Mouse (Mus musculus): Measurements from ENCODE around the gene Car2. TPM values are rescaled to one million over a fixed set of nuclear protein-coding genes. Genes with fewer than 3 reads are reported as not detected.
A peak's percentile ranks its signal among the peaks of the same experiment; 100 is the strongest.

Gene Car2
- total and polyA plus RNA-seq, 2 experiments, result 13.5 to 32.8 TPM

GRCm38 (mm10) chr3:14854446-14854845 lies 31.6 kb upstream of the Car2 start:
- Histone ChIP-seq H3K9ac (ENCODE audit: low read depth, low read length) (no peak overlapping the region), H3K4me3 (ENCODE audit: insufficient read depth, low read depth, low read length) (no peak overlapping the region), H3K27ac (replicated peaks; ENCODE audit: insufficient read depth, low read depth, low read length) (no peak overlapping the region; the same call in 1 of the 2 replicates), H3K79me2 (ENCODE audit: control insufficient read depth, insufficient read depth, low read length) (no peaks in the 10 kb centered on the region), H3K27me3 (ENCODE audit: control insufficient read depth, insufficient read depth, low read length) (no peaks in the 10 kb centered on the region), H3K36me3 (ENCODE audit: control insufficient read depth, insufficient read depth, low read length) (peaks cover 4% of the 10 kb centered on the region), H3K4me1 (ENCODE audit: control insufficient read depth, insufficient read depth, low read length) (peaks cover 2% of the 10 kb centered on the region)
- DNase-seq (ENCODE audit: extremely low read depth, low read depth, low spot score), result peak; percentile 40
- WGBS, result 23% methylated on average over 1 of the region's 1 CpGs
- no peak for TF ChIP-seq CTCF (IDR thresholded peaks at IDR 0.05; ENCODE audit: low read depth, low read length)

GRCm38 (mm10) chr3:14857874-14858273 lies 28.2 kb upstream of the Car2 start:
- Histone ChIP-seq H3K79me2 (ENCODE audit: control insufficient read depth, insufficient read depth, low read length) (no peaks in the 10 kb centered on the region), H3K9ac (ENCODE audit: low read depth, low read length) (no peak overlapping the region), H3K4me3 (ENCODE audit: insufficient read depth, low read depth, low read length) (no peak overlapping the region), H3K27ac (replicated peaks; ENCODE audit: insufficient read depth, low read depth, low read length) (no peak overlapping the region), H3K27me3 (ENCODE audit: control insufficient read depth, insufficient read depth, low read length) (no peaks in the 10 kb centered on the region), H3K4me1 (ENCODE audit: control insufficient read depth, insufficient read depth, low read length) (peaks cover 6% of the 10 kb centered on the region), H3K36me3 (ENCODE audit: control insufficient read depth, insufficient read depth, low read length) (0 out of 2 replicates have a peak, but pooled peaks cover 2% of the 10 kb centered on the region)
- no peak for TF ChIP-seq CTCF (IDR thresholded peaks at IDR 0.05; ENCODE audit: low read depth, low read length)
- no peak for TF ChIP-seq POLR2A (IDR thresholded peaks at IDR 0.05; ENCODE audit: extremely low read depth, insufficient read depth, low read length)
- DNase-seq (ENCODE audit: extremely low read depth, low read depth, low spot score), result peak; percentile 34
- WGBS, result 70% methylated on average over 3 of the region's 3 CpGs

DNA sequence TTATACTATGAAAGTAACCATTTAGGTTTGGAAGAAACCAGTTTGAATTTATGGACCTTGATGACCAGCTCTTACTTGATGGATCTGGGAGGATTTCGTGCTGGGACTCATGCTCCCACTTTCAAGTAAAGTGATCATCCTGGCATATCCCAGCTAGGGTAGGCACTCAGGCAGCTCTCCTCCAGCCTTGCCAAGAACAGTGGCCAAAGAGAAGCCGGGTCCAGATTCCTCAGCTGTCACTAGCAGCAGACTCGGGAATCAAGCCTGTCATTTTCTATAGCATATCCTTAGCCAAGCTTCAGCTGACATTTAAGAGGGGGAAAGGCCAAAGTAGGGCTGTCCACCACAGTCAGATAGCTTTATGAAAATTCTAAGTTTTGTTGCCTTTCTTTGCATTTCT lies 25.8 kb upstream of the Car2 start:
- no peaks in the 10 kb centered on the region for H3K27me3 ChIP-seq (ENCODE audit: control insufficient read depth, insufficient read depth, low read length)
- 12% methylated on average over 3 of the region's 3 CpGs for WGBS
- no peak overlapping the region for H3K4me3 ChIP-seq (ENCODE audit: insufficient read depth, low read depth, low read length)
- TF ChIP-seq CTCF (IDR thresholded peaks at IDR 0.05; ENCODE audit: low read depth, low read length) (no peak), POLR2A (IDR thresholded peaks at IDR 0.05; ENCODE audit: extremely low read depth, insufficient read depth, low read length) (no peak)
- H3K36me3 ChIP-seq (ENCODE audit: control insufficient read depth, insufficient read depth, low read length), result 0 out of 2 replicates have a peak, but pooled peaks cover 2% of the 10 kb centered on the region
- peak; percentile 77 for DNase-seq (ENCODE audit: extremely low read depth, low read depth, low spot score)
- no peaks in the 10 kb centered on the region for H3K79me2 ChIP-seq (ENCODE audit: control insufficient read depth, insufficient read depth, low read length)
- no peak overlapping the region for H3K9ac ChIP-seq (ENCODE audit: low read depth, low read length)
- peaks cover 7% of the 10 kb centered on the region for H3K4me1 ChIP-seq (ENCODE audit: control insufficient read depth, insufficient read depth, low read length)
- 0 out of 2 replicates have a peak overlapping the region, but pooled peaks have one; percentile 1 for H3K27ac ChIP-seq (replicated peaks; ENCODE audit: insufficient read depth, low read depth, low read length)

DNA sequence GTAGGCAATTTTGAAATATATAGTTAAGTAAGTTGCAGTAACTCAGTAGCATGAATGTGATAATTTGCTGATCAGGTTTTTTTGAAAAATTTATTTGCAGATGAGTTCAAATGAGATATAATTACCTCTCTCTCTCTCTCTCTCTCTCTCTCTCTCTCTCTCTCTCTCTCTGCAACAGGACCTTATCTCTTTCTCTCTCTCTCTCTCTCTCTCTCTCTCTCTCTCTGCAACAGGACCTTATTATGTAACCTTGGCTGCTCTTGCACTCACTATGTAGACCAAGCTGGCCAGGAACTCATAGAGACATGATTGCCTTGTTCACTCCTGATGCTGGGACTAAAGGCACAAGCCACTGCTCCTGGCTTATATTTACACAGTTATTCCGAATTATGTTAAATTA lies 24.9 kb upstream of the Car2 start:
- Histone ChIP-seq H3K9ac (ENCODE audit: low read depth, low read length) (no peak overlapping the region), H3K27ac (replicated peaks; ENCODE audit: insufficient read depth, low read depth, low read length) (no peak overlapping the region), H3K36me3 (ENCODE audit: control insufficient read depth, insufficient read depth, low read length) (peaks cover 5% of the 10 kb centered on the region; the same call in 1 of the 2 replicates), H3K4me3 (ENCODE audit: insufficient read depth, low read depth, low read length) (peak overlapping the region; percentile 16; the same call in 1 of the 2 replicates), H3K79me2 (ENCODE audit: control insufficient read depth, insufficient read depth, low read length) (no peaks in the 10 kb centered on the region), H3K4me1 (ENCODE audit: control insufficient read depth, insufficient read depth, low read length) (peaks cover 10% of the 10 kb centered on the region), H3K27me3 (ENCODE audit: control insufficient read depth, insufficient read depth, low read length) (no peaks in the 10 kb centered on the region)
- TF ChIP-seq POLR2A (IDR thresholded peaks at IDR 0.05; ENCODE audit: extremely low read depth, insufficient read depth, low read length), result no peak
- no peak for TF ChIP-seq CTCF (IDR thresholded peaks at IDR 0.05; ENCODE audit: low read depth, low read length)
- peak; percentile 89 for DNase-seq (ENCODE audit: extremely low read depth, low read depth, low spot score)
- 18% methylated on average over 1 of the region's 1 CpGs for WGBS

DNA sequence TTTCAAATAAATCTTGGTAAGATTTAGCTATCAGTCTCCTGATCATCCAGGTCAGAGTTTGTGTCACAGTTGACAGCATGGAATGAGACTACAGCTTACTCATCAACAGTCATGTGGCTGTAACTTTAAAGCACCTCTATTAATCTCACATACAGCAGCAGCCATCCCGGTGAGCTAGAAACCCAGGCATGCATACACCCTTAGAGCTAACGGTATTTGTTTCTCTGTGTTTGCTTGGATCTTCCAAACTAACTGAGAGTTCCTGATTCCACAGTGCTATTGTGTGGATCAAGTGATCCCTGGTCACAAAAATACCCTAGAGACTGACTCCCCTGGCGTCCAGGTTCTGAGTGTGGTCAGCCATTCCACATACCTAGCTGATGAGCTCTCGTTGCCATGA lies 24.3 kb upstream of the Car2 start:
- TF ChIP-seq POLR2A (IDR thresholded peaks at IDR 0.05; ENCODE audit: extremely low read depth, insufficient read depth, low read length) (no peak), CTCF (IDR thresholded peaks at IDR 0.05; ENCODE audit: low read depth, low read length) (no peak)
- Histone ChIP-seq H3K27me3 (ENCODE audit: control insufficient read depth, insufficient read depth, low read length) (no peaks in the 10 kb centered on the region), H3K9ac (ENCODE audit: low read depth, low read length) (peak overlapping the region; percentile 79), H3K36me3 (ENCODE audit: control insufficient read depth, insufficient read depth, low read length) (peaks cover 9% of the 10 kb centered on the region), H3K79me2 (ENCODE audit: control insufficient read depth, insufficient read depth, low read length) (no peaks in the 10 kb centered on the region), H3K4me1 (ENCODE audit: control insufficient read depth, insufficient read depth, low read length) (peaks cover 14% of the 10 kb centered on the region), H3K27ac (replicated peaks; ENCODE audit: insufficient read depth, low read depth, low read length) (peak overlapping the region; percentile 96), H3K4me3 (ENCODE audit: insufficient read depth, low read depth, low read length) (peak overlapping the region; percentile 55)
- peak; percentile 74 for DNase-seq (ENCODE audit: extremely low read depth, low read depth, low spot score)
- WGBS, result 21% methylated on average over 4 of the region's 4 CpGs

- DNase-seq (ENCODE audit: extremely low read depth, low read depth, low spot score), result peak; percentile 83
- Histone ChIP-seq H3K79me2 (ENCODE audit: control insufficient read depth, insufficient read depth, low read length) (no peaks in the 10 kb centered on the region), H3K9ac (ENCODE audit: low read depth, low read length) (peak overlapping the region; percentile 77), H3K4me1 (ENCODE audit: control insufficient read depth, insufficient read depth, low read length) (peaks cover 15% of the 10 kb centered on the region), H3K27ac (replicated peaks; ENCODE audit: insufficient read depth, low read depth, low read length) (peak overlapping the region; percentile 74), H3K4me3 (ENCODE audit: insufficient read depth, low read depth, low read length) (peak overlapping the region; percentile 55), H3K27me3 (ENCODE audit: control insufficient read depth, insufficient read depth, low read length) (no peaks in the 10 kb centered on the region), H3K36me3 (ENCODE audit: control insufficient read depth, insufficient read depth, low read length) (peaks cover 15% of the 10 kb centered on the region)
- WGBS, result 0% methylated on average over 9 of the region's 9 CpGs
- TF ChIP-seq POLR2A (IDR thresholded peaks at IDR 0.05; ENCODE audit: extremely low read depth, insufficient read depth, low read length) (0 out of 2 replicates have a peak, but pooled peaks have one; percentile 8), CTCF (IDR thresholded peaks at IDR 0.05; ENCODE audit: low read depth, low read length) (no peak)
Observed at GRCm38 (mm10) chr3:14862654-14863021, 23.4 kb upstream of the Car2 start.

All from liver, adult 2 months (tissue).